Mouse (Mus musculus) hindbrain, embryonic 16.5 days (tissue): ENCODE measurements around the gene Olfr975. TPM values are rescaled to one million over a fixed set of nuclear protein-coding genes. Genes with fewer than 3 reads are reported as not detected.
"Not testable (repeated sequence)": the region's sequence is repeated elsewhere in the genome, so short reads cannot be mapped to it uniquely, and the experiment has no call there.

Source experiments
- ATAC-seq: fragments of 200-750 bp; cut with Nextera tagmentation; 2 replicates; pipeline ENCODE4 v1.8.0; 2017; ENCODE audit warnings: moderate TSS enrichment, moderate library complexity
- H3K27ac ChIP-seq: fragments of 300-500 bp; sonication (generic); 2 replicates; pipeline ENCODE4 v1.5.1; 2014; ENCODE audit warnings: low read depth, mild to moderate bottlenecking, control low read depth, low read length, moderate library complexity
- H3K27me3 ChIP-seq: fragments of 300-500 bp; sonication (generic); replicated peaks from 2 replicates; pipeline ENCODE4 v1.6.1; 2014; ENCODE audit warnings: low read length; ENCODE audit not compliant: control insufficient read depth, insufficient read depth
- H3K36me3 ChIP-seq: fragments of 300-500 bp; sonication (generic); 2 replicates; pipeline ENCODE4 v1.6.1; 2014; ENCODE audit warnings: mild to moderate bottlenecking, low read length, moderate library complexity, mixed read lengths; ENCODE audit not compliant: control insufficient read depth, insufficient read depth
- H3K4me1 ChIP-seq: fragments of 300-500 bp; sonication (generic); 2 replicates; pipeline ENCODE4 v1.6.1; 2014; ENCODE audit warnings: low read depth, low read length; ENCODE audit not compliant: control insufficient read depth, insufficient read depth
- H3K4me2 ChIP-seq: fragments of 300-500 bp; sonication (generic); 2 replicates; pipeline ENCODE4 v1.6.1; 2014; ENCODE audit warnings: mild to moderate bottlenecking, low read length, control low read depth, moderate library complexity
- H3K4me3 ChIP-seq: fragments of 300-500 bp; sonication (generic); 2 replicates; pipeline ENCODE4 v1.5.1; 2014; ENCODE audit warnings: mild to moderate bottlenecking, low read length, control low read depth, moderate library complexity
- H3K9ac ChIP-seq: fragments of 300-500 bp; sonication (generic); 2 replicates; pipeline ENCODE4 v1.6.1; 2014; ENCODE audit warnings: low read depth, mild to moderate bottlenecking, control low read depth, low read length, moderate library complexity
- H3K9me3 ChIP-seq: fragments of 300-500 bp; sonication (generic); 2 replicates; pipeline ENCODE4 v1.6.1; 2014; ENCODE audit warnings: mild to moderate bottlenecking, low read length, moderate library complexity; ENCODE audit not compliant: control insufficient read depth
- WGBS: fragments of 180-500 bp; shearing (Covaris S2); extraction: QIAGEN DNeasy Blood & Tissue Kit; methylation state at CpG from one replicate; pipeline ENCODE4 v1.1.7; 2014; 5-methylcytosine and 5-hydroxymethylcytosine counted together
- polyA plus RNA-seq: library from polyadenylated mRNA; unstranded; fragments of >200 nt; fragmentation: Nextera tagmentation; extraction: Ambion mirVana; gene quantifications from 2 replicates; pipeline ENCODE4 v1.2.1, GENCODE M21; 2015

The Olfr975 gene
- polyA plus RNA-seq, result 0.05 TPM in 1 of 2 replicates, not detected in the other

- Histone ChIP-seq H3K9me3 (no peaks in the 10 kb centered on the region), H3K27me3 (no peaks in the 10 kb centered on the region), H3K4me3 (no peak within 1 kb of the TSS), H3K9ac (no peak within 1 kb of the TSS), H3K4me2 (no peak within 1 kb of the TSS), H3K36me3 (no peaks in the 10 kb centered on the region), H3K27ac (no peak within 1 kb of the TSS), H3K4me1 (no peaks in the 10 kb centered on the region)
- no peak for ATAC-seq
- WGBS, result 74% methylated on average over 1 of the region's 1 CpGs
These were observed at the start of gene Olfr975 for GRCm38 (mm10) chr9:39951946-39952345. Gene Olfr975, minus strand, starts transcription at chr9:39952046.

GRCm38 (mm10) chr9:39991813-39992212 is 40.0 kb upstream of the Olfr975 start, which contains the start of gene Olfr978:
Gene Olfr978, plus strand, starts transcription at chr9:39992113.
- H3K9me3 ChIP-seq, result no peaks in the 10 kb centered on the region
- H3K4me1 ChIP-seq, result no peaks in the 10 kb centered on the region
- no peak for ATAC-seq
- H3K9ac ChIP-seq, result no peak within 1 kb of the TSS
- H3K4me2 ChIP-seq, result no peak within 1 kb of the TSS
- H3K4me3 ChIP-seq, result no peak within 1 kb of the TSS
- no peaks in the 10 kb centered on the region for H3K36me3 ChIP-seq
- 91% methylated on average over 2 of the region's 2 CpGs for WGBS
- H3K27ac ChIP-seq, result no peak within 1 kb of the TSS
- H3K27me3 ChIP-seq, result no peaks in the 10 kb centered on the region

GRCm38 (mm10) chr9:39976581-39977145 is 24.8 kb upstream of the Olfr975 start:
- not testable (repeated sequence) for H3K9ac ChIP-seq, H3K4me2 ChIP-seq, H3K27me3 ChIP-seq, H3K4me1 ChIP-seq, H3K27ac ChIP-seq, H3K4me3 ChIP-seq, H3K36me3 ChIP-seq, ATAC-seq, H3K9me3 ChIP-seq
- 92% methylated on average over 1 of the region's 1 CpGs for WGBS

GRCm38 (mm10) chr9:39961033-39961432 is 9.2 kb upstream of the Olfr975 start, which contains the start of gene Olfr976:
Gene Olfr976, minus strand, starts transcription at chr9:39961133.
- not testable (repeated sequence) for H3K27ac ChIP-seq, H3K9ac ChIP-seq, H3K36me3 ChIP-seq, H3K4me3 ChIP-seq, H3K9me3 ChIP-seq, H3K27me3 ChIP-seq, H3K4me1 ChIP-seq, ATAC-seq, H3K4me2 ChIP-seq
- WGBS, result 84% methylated on average over 6 of the region's 9 CpGs

GRCm38 (mm10) chr9:39937201-39937600 is 14.6 kb downstream of the Olfr975 start, which contains the start of gene Olfr974:
Gene Olfr974, plus strand, starts transcription at chr9:39937501.
- Histone ChIP-seq H3K9ac (no peak within 1 kb of the TSS), H3K27ac (no peak within 1 kb of the TSS), H3K27me3 (no peaks in the 10 kb centered on the region), H3K9me3 (no peaks in the 10 kb centered on the region), H3K4me3 (no peak within 1 kb of the TSS), H3K36me3 (no peaks in the 10 kb centered on the region), H3K4me1 (no peaks in the 10 kb centered on the region), H3K4me2 (no peak within 1 kb of the TSS)
- ATAC-seq, result no peak
- WGBS, result 81% methylated on average over 1 of the region's 1 CpGs

GRCm38 (mm10) chr9:39928837-39929236 is 23.0 kb downstream of the Olfr975 start:
- not testable (repeated sequence) for H3K27me3 ChIP-seq, H3K9me3 ChIP-seq, H3K4me3 ChIP-seq, H3K4me2 ChIP-seq, H3K9ac ChIP-seq, H3K36me3 ChIP-seq, H3K4me1 ChIP-seq, H3K27ac ChIP-seq
- 37% methylated on average over 1 of the region's 1 CpGs for WGBS
- 0 out of 2 replicates have a peak, but pooled peaks have one; percentile 34 for ATAC-seq

- not testable (repeated sequence) for H3K9me3 ChIP-seq, H3K27me3 ChIP-seq, H3K9ac ChIP-seq, H3K4me1 ChIP-seq, H3K36me3 ChIP-seq, H3K4me2 ChIP-seq, H3K4me3 ChIP-seq, H3K27ac ChIP-seq
- ATAC-seq, result peak; percentile 96
- WGBS, result no CpG with 5 or more reads among the region's 4 CpGs
These were observed 23.6 kb downstream of the Olfr975 start for GRCm38 (mm10) chr9:39927975-39928836.

- no peaks in the 10 kb centered on the region for H3K4me1 ChIP-seq
- H3K27me3 ChIP-seq, result no peaks in the 10 kb centered on the region
- WGBS, result 82% methylated on average over 3 of the region's 3 CpGs
- ATAC-seq, result no peak
- H3K4me3 ChIP-seq, result no peak overlapping the region
- H3K9ac ChIP-seq, result no peak overlapping the region
- no peaks in the 10 kb centered on the region for H3K36me3 ChIP-seq
- H3K9me3 ChIP-seq, result no peaks in the 10 kb centered on the region
- no peak overlapping the region for H3K27ac ChIP-seq
- no peak overlapping the region for H3K4me2 ChIP-seq
These were observed 41.9 kb downstream of the Olfr975 start for GRCm38 (mm10) chr9:39909939-39910338.

GRCm38 (mm10) chr9:39907036-39907435 is 44.8 kb downstream of the Olfr975 start, which contains the start of gene Olfr229:
Gene Olfr229, plus strand, starts transcription at chr9:39907336.
- Histone ChIP-seq H3K9me3 (no peaks in the 10 kb centered on the region), H3K4me2 (no peak within 1 kb of the TSS), H3K4me1 (no peaks in the 10 kb centered on the region), H3K4me3 (no peak within 1 kb of the TSS), H3K27me3 (no peaks in the 10 kb centered on the region), H3K9ac (no peak within 1 kb of the TSS), H3K36me3 (no peaks in the 10 kb centered on the region), H3K27ac (no peak within 1 kb of the TSS)
- WGBS, result 78% methylated on average over 2 of the region's 2 CpGs
- ATAC-seq, result no peak
